Mouse (Mus musculus): Measurements from ENCODE around the gene Otof. TPM values are rescaled to one million over a fixed set of nuclear protein-coding genes. Genes with fewer than 3 reads are reported as not detected.

Otof gene
- total RNA-seq (2021), result under 1 TPM; 0.05 to 0.07 TPM

DNA sequence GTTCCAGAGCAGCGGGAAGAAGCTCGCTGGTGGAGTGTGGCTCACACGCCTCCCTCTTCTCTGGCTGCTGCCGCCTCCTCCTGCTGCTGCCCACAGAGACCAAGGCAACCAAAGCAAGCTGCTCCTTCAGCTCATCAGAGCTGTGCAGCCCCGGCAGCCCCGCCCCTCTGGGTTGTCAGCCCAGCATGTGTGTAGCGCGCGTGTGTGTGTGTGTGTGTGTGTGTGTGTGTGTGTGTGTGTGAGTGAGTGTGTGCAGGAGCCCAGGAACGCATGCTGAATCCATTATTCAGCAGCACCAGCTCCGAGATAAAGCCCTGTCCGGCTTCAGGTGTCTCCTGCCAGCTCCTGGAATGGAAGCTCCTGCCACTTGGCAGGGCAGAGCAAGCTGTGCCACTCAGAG is at the start of gene Otof:
Otof (minus strand) TSS at position 112 of the 400 bp plus-strand sequence.
- DNase-seq, result peak; percentile 61

GRCm38 (mm10) chr5:30497299-30497698 is 35.6 kb upstream of the Otof start:
- no peak for DNase-seq

DNA sequence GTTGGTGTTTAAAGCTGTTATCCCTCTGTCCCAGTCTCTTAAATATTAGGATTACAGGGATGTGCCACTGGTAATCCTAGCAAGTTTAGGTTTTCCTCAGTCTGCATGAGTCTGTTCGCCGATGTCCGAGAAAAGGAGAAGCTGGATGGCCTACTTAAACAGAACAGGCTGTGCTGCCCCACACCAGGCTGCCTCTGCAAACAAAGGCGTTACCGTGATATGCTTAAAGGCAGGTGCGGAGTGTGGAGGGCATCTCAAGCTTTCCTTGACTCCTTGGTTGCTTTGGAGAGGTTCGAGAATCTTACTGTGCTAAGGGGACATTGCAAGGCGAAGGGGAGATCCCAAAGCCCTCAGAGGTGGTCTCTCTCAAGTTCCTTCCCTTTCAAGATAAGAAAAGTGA is 35.1 kb upstream of the Otof start:
- DNase-seq, result no peak

- no peak for DNase-seq
These were observed 33.6 kb upstream of the Otof start for GRCm38 (mm10) chr5:30495288-30495687.

DNA sequence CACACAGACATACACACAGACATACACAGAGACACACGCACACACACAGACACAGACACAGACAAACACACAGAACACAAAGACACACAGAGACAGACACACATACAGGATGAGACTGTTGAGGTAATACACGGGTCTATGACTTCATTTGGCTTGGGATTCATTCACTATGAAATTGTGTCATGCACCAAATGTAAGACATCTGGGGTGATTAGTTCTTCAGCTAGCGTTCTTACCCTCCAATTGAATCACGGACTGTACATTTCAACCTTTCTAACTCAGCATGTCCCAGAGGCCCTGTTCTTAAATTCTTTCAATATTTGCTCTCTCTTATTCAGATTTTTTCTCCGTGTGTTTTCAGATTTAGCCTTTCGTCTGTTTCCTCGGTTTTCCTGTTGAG is 32.9 kb upstream of the Otof start:
- DNase-seq, result no peak

- DNase-seq, result peak; percentile 33
These were observed 32.0 kb upstream of the Otof start for GRCm38 (mm10) chr5:30493723-30494122.

DNA sequence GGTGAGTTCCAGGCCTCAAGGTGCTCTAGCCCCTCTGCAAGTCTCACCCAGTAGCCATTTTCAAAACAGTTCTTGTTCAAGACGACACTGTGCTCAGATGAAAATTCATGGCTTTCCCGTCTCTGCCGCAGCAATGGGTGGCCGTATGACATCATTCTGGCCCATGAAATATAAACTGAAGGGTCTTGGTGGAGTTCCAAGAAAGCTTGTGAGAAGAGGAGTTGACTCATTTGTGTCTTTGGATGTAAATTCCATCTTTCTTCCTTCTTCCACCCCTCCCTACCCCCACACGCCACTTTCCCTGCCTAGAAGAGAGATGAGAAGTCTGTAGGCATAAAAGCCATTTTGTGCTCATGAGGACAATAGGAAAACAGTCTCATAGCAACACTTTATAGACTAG is 29.1 kb upstream of the Otof start:
- DNase-seq, result no peak

DNA sequence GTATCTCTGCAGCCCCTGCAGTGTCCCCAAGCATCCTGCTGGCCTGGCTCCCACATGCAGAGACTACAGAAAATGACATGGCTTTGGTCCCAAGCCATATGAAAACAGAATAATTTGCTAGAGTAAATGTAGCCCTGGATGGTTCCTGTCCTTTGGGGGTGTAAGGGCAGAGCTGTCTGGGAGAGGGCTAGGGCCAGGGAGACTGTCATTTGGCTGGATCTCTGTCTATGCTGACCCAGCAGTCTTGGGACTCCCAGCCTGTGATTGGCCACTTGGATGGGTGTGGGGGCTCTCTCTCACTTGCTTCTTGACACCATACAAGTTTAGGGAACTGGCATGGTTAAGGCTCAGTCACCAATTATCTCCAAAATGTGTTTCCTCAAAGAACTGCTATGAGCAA is 28.5 kb upstream of the Otof start:
- DNase-seq, result no peak

- DNase-seq, result no peak
These were observed 23.4 kb upstream of the Otof start for GRCm38 (mm10) chr5:30485136-30485535.

DNA sequence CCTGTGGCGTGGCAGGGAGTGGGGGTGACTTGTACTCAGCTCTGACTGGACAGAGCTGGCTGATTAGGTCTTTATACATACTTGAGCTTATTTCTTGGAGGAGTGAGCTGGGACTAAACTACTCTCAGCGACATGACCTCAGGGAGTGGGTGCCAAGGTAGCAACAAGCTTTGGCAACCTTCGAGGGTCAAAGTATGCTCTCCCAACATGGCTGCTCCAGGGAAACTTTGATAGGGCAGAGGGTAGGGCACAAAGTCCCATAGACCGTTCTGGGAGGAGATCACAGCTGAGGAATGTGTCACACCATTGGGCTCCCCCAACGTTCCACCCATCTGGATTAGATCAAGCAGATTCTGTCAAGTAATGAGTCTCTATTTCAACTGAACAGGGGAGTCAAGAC is 22.9 kb upstream of the Otof start:
- no peak for DNase-seq

DNA sequence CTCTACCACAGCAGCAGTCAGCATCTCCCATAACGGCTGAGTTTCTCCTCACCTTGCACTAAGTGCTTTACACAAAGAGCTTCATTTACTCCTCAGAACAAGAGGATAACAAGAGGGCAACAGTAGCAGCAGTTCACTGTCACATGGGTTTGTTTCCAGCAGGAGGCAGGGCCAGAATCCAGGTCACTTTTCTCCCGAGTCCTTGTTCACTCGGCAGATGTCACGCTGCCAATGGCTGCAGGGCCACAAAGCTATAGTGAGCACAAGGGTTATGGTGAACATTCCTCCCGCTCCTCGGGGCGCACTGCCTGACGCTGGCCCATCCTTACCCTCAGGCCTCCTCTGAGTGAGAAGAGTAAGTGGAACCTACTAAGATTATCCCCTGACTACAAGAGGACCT is 21.8 kb upstream of the Otof start:
- no peak for DNase-seq

DNA sequence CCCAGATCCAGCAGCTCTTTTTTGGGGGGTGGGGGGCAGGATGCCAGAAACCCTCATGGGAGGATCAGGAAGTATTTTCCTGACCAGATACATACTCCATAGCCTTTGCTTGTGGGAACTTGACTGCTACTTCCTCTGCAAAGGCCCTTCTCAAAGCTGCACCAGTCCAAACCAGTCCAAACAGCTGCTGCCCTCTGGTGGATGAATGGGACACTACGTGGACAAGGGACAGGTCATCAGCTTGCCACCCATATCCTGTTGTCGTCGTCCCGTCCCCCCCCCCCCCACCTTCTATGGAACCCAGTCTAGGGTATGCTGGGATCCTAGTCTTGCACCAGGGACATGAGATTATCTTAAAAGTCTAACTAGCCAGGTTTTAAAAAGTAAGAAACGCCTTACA is 20.6 kb upstream of the Otof start:
- DNase-seq, result peak; percentile 90

DNA sequence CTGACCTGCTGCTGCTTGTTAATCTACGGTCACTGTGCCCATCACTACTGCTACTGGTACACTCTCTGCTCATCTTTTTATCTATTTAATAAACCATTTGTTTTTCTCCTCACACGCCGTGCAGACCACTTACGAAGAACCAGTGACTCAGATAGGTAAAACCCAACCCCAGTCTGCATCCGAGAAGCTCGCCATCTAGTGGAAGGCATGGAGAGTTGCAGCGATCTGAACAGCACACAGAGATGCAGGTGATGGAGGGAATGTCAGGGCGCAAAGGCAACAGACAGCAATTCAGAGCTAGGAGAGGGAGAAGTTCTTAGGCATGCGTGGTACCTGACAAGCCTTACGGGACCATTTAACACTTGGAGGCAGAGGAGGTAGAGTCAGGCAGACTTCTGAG is 14.8 kb upstream of the Otof start:
- peak; percentile 34 for DNase-seq

DNA sequence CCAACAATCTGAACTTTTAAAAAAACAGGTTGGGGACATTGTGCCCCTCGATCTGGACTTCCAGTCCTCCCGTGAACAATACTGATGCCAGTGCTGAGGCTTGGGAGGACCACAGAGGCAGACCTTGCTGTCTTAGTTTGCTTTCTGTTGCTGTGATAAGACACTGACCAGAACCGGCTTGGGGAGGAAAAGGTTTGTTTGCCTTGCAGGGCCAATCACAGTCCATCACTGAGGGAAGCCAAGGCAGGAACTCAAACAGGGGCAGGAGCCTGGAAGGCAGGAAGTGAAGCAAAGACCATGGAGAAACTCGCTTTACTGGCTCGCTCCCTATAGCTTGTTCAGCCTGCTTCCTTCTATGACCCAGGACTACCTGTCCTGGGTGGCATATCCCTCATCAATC is 10.4 kb upstream of the Otof start:
- DNase-seq, result no peak

DNA sequence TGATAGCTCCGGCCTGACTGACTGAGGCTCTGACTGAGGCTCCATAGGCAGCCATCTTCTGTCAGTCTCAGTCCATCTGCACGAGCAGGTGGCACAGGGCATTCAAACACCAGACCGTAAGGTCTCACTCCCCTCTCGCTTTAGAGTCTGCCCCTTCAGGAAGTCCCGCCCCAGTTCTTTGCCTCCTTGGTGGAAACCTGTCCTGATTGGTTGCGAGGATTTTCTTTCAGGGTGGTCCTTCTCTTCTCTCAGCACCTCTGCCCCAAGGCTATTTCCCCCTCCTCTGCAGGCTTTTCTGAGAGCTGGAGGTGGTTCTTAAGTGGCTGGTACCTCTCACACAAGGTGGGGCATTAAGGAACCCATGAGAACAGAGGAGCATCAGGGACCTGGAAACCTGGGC is 8.7 kb upstream of the Otof start:
- DNase-seq, result no peak

DNA sequence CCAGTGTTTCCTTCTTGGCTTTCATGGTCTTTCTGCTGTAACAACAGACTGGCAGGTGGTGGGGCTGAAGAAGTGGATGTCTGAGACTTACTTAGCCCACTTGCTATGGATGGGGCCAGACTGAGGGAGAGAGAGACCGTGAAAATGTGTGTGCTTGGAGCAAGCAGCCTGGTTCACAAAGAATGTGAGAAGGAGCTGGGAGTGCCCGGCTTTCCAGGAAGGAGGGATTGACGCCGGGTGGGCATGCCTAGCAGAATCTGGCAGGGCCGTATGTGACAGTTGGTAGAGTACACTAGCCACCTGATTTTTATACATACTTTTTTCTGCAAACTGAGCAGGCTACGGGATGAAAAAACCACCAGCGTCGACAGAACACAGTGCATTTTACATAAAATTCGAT is 4.6 kb upstream of the Otof start:
- DNase-seq, result no peak

- DNase-seq, result peak; percentile 28
These were observed 4.1 kb upstream of the Otof start, which contains the start of gene 1700001C02Rik for GRCm38 (mm10) chr5:30465861-30466260. Gene 1700001C02Rik (plus strand): TSS chr5:30466047.

DNA sequence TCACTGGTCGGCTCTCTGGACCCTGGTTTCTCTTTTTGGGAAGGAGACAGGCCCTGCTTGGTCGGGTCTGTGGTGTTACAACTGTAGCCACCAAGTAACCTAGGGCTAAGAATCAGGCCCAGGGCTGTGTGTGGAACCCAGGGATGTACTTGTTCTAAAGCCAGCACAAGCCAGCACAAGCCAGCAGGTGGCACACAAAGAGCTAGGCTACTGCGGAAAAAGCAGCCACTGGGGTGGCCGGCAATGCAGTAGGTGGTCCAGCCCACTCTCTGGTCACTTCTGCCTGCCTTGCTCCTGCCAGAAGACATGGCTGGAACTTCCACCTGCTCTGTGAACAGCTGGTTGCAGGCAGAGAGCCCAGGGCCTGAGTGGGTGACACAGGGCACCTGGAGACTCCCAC is 1.6 kb downstream of the Otof start:
- DNase-seq, result no peak

DNA sequence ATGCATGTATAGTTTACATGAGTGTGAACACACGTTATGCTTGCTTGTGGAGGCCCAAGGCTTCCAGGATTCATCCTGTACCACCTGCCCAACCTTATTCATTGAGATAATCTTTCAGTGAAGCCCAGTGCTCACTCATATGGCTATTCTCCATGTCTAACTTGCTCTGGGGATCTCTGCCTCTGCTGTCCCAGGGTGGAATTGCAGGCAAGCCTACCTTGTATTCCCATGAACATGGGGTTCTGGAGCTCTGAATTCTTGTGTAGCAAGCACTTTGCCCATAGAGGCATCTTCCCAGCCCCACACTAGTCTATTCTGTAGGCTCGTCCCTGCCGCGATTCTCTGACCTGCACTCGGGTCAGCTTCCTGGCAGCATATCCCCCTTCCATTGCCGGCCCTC is 5.7 kb downstream of the Otof start:
- DNase-seq, result peak; percentile 24

DNA sequence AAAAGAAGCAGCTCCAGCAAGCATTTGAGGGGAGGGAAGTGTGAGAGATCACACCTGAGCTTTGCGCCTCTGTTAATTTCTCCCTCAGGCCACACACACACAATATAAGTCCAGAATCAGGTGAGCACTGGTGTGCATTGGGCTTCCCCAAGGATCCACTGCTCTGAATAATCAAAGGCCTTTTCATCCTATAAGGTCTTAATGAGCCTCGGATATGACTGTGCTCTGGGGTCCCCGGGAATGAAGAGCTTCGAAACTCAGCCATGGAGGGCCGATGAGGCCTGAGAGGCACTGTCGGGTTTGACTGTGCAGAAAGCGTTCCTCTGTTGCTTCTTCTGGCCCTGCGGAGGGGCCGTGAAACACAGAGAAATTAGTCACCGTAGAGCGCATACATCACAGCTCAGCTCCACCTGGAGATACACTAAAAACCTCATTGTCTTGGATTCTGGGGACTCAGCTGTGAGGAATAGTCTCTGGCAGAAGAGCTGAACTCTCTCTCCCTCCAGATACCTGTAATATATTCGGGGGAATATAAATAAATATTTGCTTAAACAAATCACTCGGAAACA is 17.3 kb downstream of the Otof start:
- no peak for DNase-seq

- peak; percentile 27 for DNase-seq
These were observed 19.5 kb downstream of the Otof start for GRCm38 (mm10) chr5:30442196-30442595.

DNA sequence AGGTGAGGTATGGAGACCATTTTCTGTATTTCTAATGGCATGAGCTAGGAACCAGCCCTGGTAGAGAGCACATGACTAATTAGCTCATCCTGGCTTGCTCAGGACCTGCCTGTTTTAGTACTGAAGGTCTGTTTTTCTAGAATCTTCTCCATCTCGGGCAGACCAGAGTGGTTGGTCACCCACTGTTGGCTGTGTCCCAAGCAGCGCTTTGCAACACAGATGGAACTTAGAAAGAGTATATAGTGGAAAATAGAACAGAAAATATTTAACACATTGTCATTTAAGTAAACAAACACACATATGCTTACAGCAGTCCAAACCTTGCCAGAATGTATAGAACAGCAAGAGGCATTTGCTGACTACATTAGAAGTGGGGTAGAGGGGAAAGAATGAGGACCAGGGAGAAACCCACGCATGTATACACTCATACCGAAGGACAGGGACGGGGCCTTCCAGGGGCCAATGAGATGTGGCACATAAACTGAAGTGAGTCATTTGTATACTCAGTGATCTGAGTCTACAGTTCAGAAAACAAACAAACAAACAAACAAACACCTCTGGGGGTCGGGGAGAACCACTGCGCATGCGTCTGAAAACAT is 21.3 kb downstream of the Otof start:
- no peak for DNase-seq

- DNase-seq, result no peak
These were observed 22.8 kb downstream of the Otof start for GRCm38 (mm10) chr5:30438931-30439330.

DNA sequence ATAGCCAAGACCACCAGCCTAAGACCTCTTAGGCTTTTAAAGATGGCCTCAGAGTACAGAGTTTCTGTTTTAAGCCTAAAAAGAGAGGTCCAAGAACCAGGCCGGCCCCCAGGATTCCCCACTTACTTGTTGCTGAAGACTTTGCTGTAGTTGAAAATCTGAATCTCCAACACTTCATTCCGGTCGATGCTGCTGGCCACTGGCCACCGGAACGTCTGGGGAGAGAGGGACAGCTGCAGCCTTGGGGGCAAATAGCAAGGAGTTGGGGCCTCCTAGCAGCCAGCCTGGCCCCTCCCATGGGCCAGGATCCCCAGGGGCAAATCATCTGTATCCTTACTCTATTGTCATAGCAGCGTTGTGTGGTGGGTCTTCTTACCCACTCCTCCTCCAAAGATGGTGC is 34.3 kb downstream of the Otof start:
- DNase-seq, result no peak
